Mouse (Mus musculus) urinary bladder, postnatal 0 days (tissue): ENCODE data around the gene Gsg1l2. TPM values are rescaled to one million over a fixed set of nuclear protein-coding genes. Genes with fewer than 3 reads are reported as not detected.

Experiments used
- polyA plus RNA-seq: library from polyadenylated mRNA; unstranded; fragments of >200 nt; fragmentation: Nextera tagmentation; extraction: Ambion mirVana; gene quantifications from 2 replicates; pipeline ENCODE4 v1.2.1, GENCODE M21; 2015

The Gsg1l2 gene
- polyA plus RNA-seq = not detected in 2 replicates

DNA sequence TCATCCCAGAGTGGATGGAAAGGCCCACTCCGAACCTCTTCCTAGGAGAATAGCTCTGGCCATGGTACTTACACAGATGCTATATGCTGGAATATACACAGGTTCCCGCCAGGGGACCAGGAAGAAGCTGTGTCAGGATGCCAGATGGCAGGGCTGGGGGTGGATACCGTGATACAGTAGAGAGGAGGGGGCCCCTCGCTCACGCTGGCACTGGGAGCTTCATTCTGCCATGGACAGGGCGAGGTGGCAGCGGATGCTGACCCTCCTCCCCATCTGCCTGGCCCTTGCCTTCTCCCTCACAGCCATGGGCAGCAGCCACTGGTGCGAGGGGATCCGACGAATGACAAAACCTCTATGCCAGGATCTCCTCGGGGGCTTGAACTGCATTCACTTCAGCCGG is at the start of gene Gsg1l2:
TSS of gene Gsg1l2 (plus strand) at position 230 of the 400 bp plus-strand sequence.

DNA sequence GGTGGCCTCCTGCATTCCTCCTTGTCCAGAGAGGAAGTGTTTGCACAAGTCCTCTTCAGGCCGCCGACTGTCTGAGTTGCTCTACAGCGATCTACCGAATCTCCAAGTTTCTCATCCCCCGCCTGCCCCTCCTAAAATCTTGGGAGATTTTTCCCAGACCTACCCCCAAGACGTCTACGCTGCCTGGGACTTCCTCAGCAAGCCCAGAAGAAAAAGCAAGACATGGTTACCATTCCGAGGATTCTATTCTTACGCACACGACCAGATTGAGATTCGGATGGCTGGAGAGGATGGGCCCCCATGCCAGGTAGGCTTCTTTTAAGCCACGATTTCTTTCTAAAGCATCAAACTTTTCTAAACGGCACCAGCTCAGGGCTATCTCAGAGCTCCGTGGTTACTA is 3.4 kb upstream of the Gsg1l2 start, which contains the start of gene Glp2r:
TSS of gene Glp2r (minus strand) at position 101 of the 400 bp plus-strand sequence.

GRCm38 (mm10) chr11:67797931-67798330 is 23.5 kb downstream of the Gsg1l2 start, which contains the start of gene Dhrs7c:
TSS of gene Dhrs7c (plus strand) at chr11:67798187.

Other genes starting within 250 kb of the Gsg1l2 start
- gene Rcvrn, start 79.3 kb upstream of the Gsg1l2 start, polyA plus RNA-seq = not detected in 2 replicates
- gene Glp2r, start 3.5 kb upstream of the Gsg1l2 start, polyA plus RNA-seq = 1.1 and 1.2 TPM in 2 replicates
- gene Dhrs7c, start 23.6 kb downstream of the Gsg1l2 start, polyA plus RNA-seq = not detected in 2 replicates
- 1.1 and 1.7 TPM in 2 replicates for gene Usp43, start 147.5 kb downstream of the Gsg1l2 start, polyA plus RNA-seq
- 0.64 and 0.65 TPM in 2 replicates for gene Cfap52, start 191.0 kb downstream of the Gsg1l2 start, polyA plus RNA-seq
- gene Stx8, start 191.6 kb downstream of the Gsg1l2 start, polyA plus RNA-seq = 58.2 and 69.6 TPM in 2 replicates